Mouse (Mus musculus): ENCODE results near the gene Rpl32. TPM values are rescaled to one million over a fixed set of nuclear protein-coding genes. Genes with fewer than 3 reads are reported as not detected.

Gene Rpl32
- total RNA-seq, 2 experiments from 2014 or later, result 618 to 675 TPM

- DNase-seq, result no peak
- intact Hi-C loops (cut with DNase I), result no loop called here
These were observed 36.3 kb downstream of the Rpl32 start for GRCm38 (mm10) chr6:115772201-115772600.

- intact Hi-C loops (cut with DNase I), result no loop called here
These were observed 37.7 kb downstream of the Rpl32 start for GRCm38 (mm10) chr6:115770852-115771251.

GRCm38 (mm10) chr6:115770059-115770670 is 38.4 kb downstream of the Rpl32 start:
- no peak for DNase-seq
- intact Hi-C loops (cut with DNase I), result no loop called here

More at GRCm38 (mm10) chr6:115770852-115771251, 37.7 kb downstream of the Rpl32 start:
- DNase-seq, result no peak

- no peak for DNase-seq
- intact Hi-C loops (cut with DNase I), result loop anchor here (2.0 kb wide), 1 partner anchor 41 kb away; no protein-coding TSS in a partner anchor
These were observed 40.3 kb downstream of the Rpl32 start for GRCm38 (mm10) chr6:115768207-115768606.

GRCm38 (mm10) chr6:115767357-115767756 is 41.2 kb downstream of the Rpl32 start:
- no peak for DNase-seq
- intact Hi-C loops (cut with DNase I), result no loop called here

- intact Hi-C loops (cut with DNase I), result no loop called here
- peak; percentile 63 to 76 for DNase-seq
These were observed 44.4 kb downstream of the Rpl32 start for GRCm38 (mm10) chr6:115764179-115764578.

- intact Hi-C loops (cut with DNase I), result no loop called here
- DNase-seq, result no peak
These were observed 46.4 kb downstream of the Rpl32 start, which contains the start of gene Tmem40 for GRCm38 (mm10) chr6:115761995-115762756. Gene Tmem40 (minus strand): TSS chr6:115762410.

- intact Hi-C loops (cut with DNase I), result no loop called here
- no peak for DNase-seq
These were observed 47.6 kb downstream of the Rpl32 start for GRCm38 (mm10) chr6:115760982-115761381.

- intact Hi-C loops (cut with DNase I), result no loop called here
- DNase-seq, result no peak
These were observed 48.4 kb downstream of the Rpl32 start for GRCm38 (mm10) chr6:115760137-115760536.

GRCm38 (mm10) chr6:115759461-115759860 is 49.1 kb downstream of the Rpl32 start:
- no peak for DNase-seq
- intact Hi-C loops (cut with DNase I), result no loop called here

GRCm38 (mm10) chr6:115758981-115759435 is 49.5 kb downstream of the Rpl32 start:
- intact Hi-C loops (cut with DNase I), result no loop called here
- DNase-seq, result no peak

- intact Hi-C loops (cut with DNase I), result no loop called here
- DNase-seq, result no peak
These were observed 53.0 kb downstream of the Rpl32 start for GRCm38 (mm10) chr6:115755536-115755935.

Small RNA genes lying within 50 kb of the gene (microRNA-seq; reads per million reads assigned to microRNA genes)
- gene Mir7660, result 0 to 0.81 reads per million in 2 experiments

Other genes with a start within 250 kb of the Rpl32 start
- gene Mkrn2os, start 216.2 kb downstream of the Rpl32 start, total RNA-seq (2021), result under 1 TPM; 0.22 TPM
- gene Mkrn2, start 206.8 kb downstream of the Rpl32 start, total RNA-seq (2021), result 10 to 100 TPM; 35.4 to 36.0 TPM
- gene Raf1, start 132.1 kb downstream of the Rpl32 start, total RNA-seq (2021), result 100 to 1,000 TPM; 106 to 112 TPM
- gene Tmem40, start 46.3 kb downstream of the Rpl32 start, total RNA-seq (2021), result under 1 TPM in 1 of 2 experiments, not detected in 1; 0.36 TPM
- gene Cand2, start 34.2 kb downstream of the Rpl32 start, total RNA-seq (2021), result 10 to 100 TPM; 64.5 to 71.6 TPM
- gene Efcab12, start 29.7 kb upstream of the Rpl32 start, total RNA-seq (2021), result under 1 TPM; 0.56 to 0.76 TPM
- 1 to 10 TPM; 1.7 to 2.1 TPM for gene Mbd4, start 44.6 kb upstream of the Rpl32 start, total RNA-seq (2021)
- 10 to 100 TPM; 13.2 to 18.6 TPM for gene Ift122, start 44.7 kb upstream of the Rpl32 start, total RNA-seq (2021)
- under 1 TPM; 0.07 to 0.12 TPM for gene Rho, start 123.0 kb upstream of the Rpl32 start, total RNA-seq (2021)
- not detected for gene H1foo, start 136.2 kb upstream of the Rpl32 start, total RNA-seq (2021)
- 100 to 1,000 TPM; 113 to 133 TPM for gene Plxnd1, start 186.3 kb upstream of the Rpl32 start, total RNA-seq (2021)

All from heart, postnatal 14 days (tissue).